Mouse (Mus musculus) monocyte, adult 5-6 weeks (primary cell): ENCODE measurements around the gene Sar1b. TPM values are rescaled to one million over a fixed set of nuclear protein-coding genes. Genes with fewer than 3 reads are reported as not detected.

Experiments used
- total RNA-seq: library from RNA; stranded (forward); fragments of 200-1000, 200-491, 200-594 nt; gene quantifications from 3 replicates; pipeline ENCODE4 v1.2.3, GENCODE M21; 2017

Gene Sar1b
- total RNA-seq, 1 experiment from 2014 or later = 64.1 TPM

Other genes with a start within 250 kb of the Sar1b start
- 13.8 to 20.0 TPM (median 15.8 TPM) in 3 replicates for gene Phykpl, start 178.9 kb upstream of the Sar1b start, total RNA-seq
- 353 to 398 TPM (median 355 TPM) in 3 replicates for gene Hnrnpab, start 156.8 kb upstream of the Sar1b start, total RNA-seq
- 25.0 to 37.2 TPM (median 27.0 TPM) in 3 replicates for gene Nhp2, start 144.0 kb upstream of the Sar1b start, total RNA-seq
- 10.3 to 23.0 TPM (median 13.5 TPM) in 3 replicates for gene Rmnd5b, start 127.8 kb upstream of the Sar1b start, total RNA-seq
- gene N4bp3, start 112.8 kb upstream of the Sar1b start, total RNA-seq = 1.4 to 6.3 TPM (median 3.3 TPM) in 3 replicates
- 0.43 to 2.0 TPM (median 0.57 TPM) in 3 replicates for gene D930048N14Rik, start 112.7 kb upstream of the Sar1b start, total RNA-seq
- 8.8 to 10.1 TPM (median 8.9 TPM) in 3 replicates for gene 0610009B22Rik, start 74.8 kb upstream of the Sar1b start, total RNA-seq
- gene Sec24a, start 53 bp upstream of the Sar1b start, total RNA-seq = 7.2 to 16.2 TPM (median 9.8 TPM) in 3 replicates
- gene Jade2, start 94.0 kb downstream of the Sar1b start, total RNA-seq = 33.1 to 54.1 TPM (median 36.5 TPM) in 3 replicates
- gene Cdkn2aipnl, start 204.0 kb downstream of the Sar1b start, total RNA-seq = 45.8 to 58.1 TPM (median 49.2 TPM) in 3 replicates
- gene Ube2b, start 237.1 kb downstream of the Sar1b start, total RNA-seq = 158 to 210 TPM (median 163 TPM) in 3 replicates
- 2.7 to 7.1 TPM (median 3.7 TPM) in 3 replicates for gene Cdkl3, start 240.5 kb downstream of the Sar1b start, total RNA-seq